Mouse (Mus musculus) ES-E14 (cell line): ENCODE results near the gene Cd22.

Source experiments
- CHD2 ChIP-seq: IDR thresholded peaks from 2 replicates; pipeline ENCODE4 v1.6.1; 2014; ENCODE audit warnings: mild to moderate bottlenecking, low read depth, low read length, inconsistent platforms
- ZNF384 ChIP-seq: IDR thresholded peaks from 2 replicates; pipeline ENCODE4 v1.6.1; 2012; ENCODE audit warnings: low read depth, low read length, inconsistent platforms

GRCm38 (mm10) chr7:30908277-30908991 is 28.3 kb upstream of the Cd22 start:
- TF ChIP-seq CHD2 = no peak
- TF ChIP-seq ZNF384 = no peak
